Mouse (Mus musculus): ENCODE data around the gene Kprp. TPM values are rescaled to one million over a fixed set of nuclear protein-coding genes. Genes with fewer than 3 reads are reported as not detected.

Gene Kprp
- polyA plus RNA-seq (2021; fragmentation: Nextera tagmentation): not detected in 2 replicates
- long read RNA-seq, experiment 1: 0 reads
- long read RNA-seq, experiment 2: 0 reads

DNA sequence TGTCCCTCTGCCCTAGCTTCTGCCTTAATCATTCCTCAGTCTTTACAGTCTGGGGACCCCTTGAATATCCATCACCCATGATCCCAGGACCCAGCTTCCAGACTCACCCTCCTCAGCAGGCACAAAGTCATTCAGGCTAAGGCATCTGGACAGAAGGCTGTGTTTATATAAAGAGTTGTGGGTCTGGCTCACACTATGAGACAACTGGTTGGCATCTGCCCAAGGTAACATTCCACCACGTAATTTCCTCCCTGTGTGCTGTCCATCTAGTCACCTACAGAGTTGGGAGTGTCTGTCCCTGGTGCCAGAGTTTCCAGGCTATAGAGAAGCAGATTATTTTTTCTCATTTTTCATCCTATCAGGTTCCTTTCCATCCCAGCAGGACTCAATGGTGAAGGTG lies at the start of gene Kprp:
Gene Kprp, minus strand, starts transcription at position 140 of the 400 bp plus-strand sequence.

DNA sequence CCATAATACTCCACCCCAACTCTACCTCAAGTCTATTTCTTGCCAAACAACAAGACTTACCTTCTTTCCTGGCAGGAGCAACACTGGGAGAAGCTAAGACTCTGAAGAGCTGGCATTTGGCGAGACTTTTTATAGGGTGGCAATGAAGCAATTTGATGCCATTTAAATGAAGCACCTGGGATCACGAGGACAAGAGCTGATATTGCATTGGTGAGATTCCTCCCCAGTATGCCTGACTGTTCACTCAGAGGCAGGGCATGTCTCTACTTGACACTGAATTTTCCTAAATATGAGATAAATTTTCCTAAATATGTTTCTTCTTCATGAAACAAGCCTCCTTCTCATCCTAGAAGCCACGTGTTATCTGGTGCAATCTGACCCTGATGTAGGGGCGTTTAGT lies 43.1 kb upstream of the Kprp start, which contains the start of gene 2310050C09Rik:
Gene 2310050C09Rik, minus strand, starts transcription at position 101 of the 400 bp plus-strand sequence.

DNA sequence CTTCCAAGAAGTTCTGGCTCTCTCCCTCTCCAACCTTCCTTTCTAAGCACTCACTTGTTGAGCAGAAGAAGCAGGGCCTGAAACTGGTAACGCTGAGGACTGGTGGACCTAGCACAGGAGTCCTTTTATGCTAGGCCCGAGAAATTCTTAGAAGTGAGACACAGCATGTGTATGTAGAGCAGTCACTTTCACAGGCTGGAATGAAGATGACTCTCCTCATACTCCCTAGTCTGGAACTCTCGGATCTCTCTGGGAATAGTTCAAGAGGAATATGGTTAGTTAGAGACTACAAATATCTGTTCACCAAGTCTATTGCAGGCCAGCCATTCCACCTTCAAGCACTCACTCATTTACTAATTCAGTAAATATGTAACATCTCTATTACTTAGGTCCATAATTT lies 24.1 kb upstream of the Kprp start, which contains the start of gene Lce1l:
Gene Lce1l, minus strand, starts transcription at position 101 of the 400 bp plus-strand sequence.

DNA sequence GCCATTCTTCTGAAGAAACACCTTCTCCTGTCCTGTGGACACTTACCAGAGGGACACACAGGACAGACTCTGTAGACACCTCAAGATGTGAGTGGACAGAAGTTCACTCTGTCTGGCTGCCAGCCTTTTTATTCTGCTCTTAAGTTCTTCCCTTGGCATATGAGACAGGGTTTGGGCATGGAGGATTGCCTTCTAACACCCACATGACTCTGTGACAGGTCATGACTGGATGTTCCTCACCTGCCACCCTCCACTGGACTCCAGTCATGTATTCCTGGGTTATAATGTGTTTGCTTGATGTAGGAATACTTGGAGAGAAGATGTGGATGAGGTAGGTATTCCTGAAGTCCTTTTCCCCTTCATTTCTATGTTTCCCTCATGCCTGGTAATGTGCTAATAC lies 19.3 kb downstream of the Kprp start, which contains the start of gene Lce1k:
Gene Lce1k, minus strand, starts transcription at position 101 of the 400 bp plus-strand sequence.

DNA sequence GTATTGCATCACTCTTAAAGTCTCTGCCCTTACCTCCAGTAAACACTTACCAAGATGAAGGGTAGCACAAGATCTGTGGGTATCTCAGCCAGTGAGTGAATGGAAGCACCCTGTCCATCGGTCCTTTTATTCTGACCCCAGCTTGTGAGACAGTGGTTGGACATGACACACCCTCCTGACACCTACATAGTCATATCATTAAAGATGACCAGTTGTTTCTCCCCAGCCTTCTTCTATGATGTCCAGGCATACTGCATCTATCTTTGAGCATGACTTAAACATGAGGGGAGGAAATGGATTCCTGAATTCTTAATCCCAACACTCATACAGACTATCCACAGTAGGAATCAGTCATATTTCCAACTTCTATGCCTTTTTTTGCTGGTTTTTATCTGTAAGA lies 36.6 kb downstream of the Kprp start, which contains the start of gene Lce1j:
Gene Lce1j, minus strand, starts transcription at position 101 of the 400 bp plus-strand sequence.

DNA sequence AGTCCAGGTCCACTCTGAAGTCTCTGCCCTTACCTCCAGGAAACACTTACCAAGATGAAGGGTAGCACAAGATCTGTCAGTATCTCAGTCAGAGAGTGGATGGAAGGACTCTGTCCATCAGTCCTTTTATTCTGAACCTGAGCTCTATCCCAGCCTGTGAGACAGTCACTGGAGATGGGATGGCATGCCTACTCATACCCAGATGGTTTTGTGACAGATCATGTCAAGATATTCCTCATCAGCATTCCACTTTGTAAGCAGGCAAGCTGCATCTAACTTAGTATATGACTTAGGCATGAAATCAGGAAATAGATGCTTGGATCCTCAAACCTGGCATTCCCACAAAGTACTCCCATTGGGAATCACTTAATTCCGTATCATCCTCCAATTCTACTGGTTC lies 48.2 kb downstream of the Kprp start, which contains the start of gene Lce1i:
Gene Lce1i, minus strand, starts transcription at position 101 of the 400 bp plus-strand sequence.

Other genes with a start within 250 kb of the Kprp start
- not detected in 2 replicates for gene Smcp, start 238.2 kb downstream of the Kprp start, polyA plus RNA-seq (2021; fragmentation: Nextera tagmentation)
- not detected in 2 replicates for gene 2210017I01Rik, start 219.8 kb downstream of the Kprp start, polyA plus RNA-seq (2021; fragmentation: Nextera tagmentation)
- not detected in 2 replicates for gene Lce6a, start 205.6 kb downstream of the Kprp start, polyA plus RNA-seq (2021; fragmentation: Nextera tagmentation)
- gene Lce1a1, start 178.9 kb downstream of the Kprp start, polyA plus RNA-seq (2021; fragmentation: Nextera tagmentation): not detected in 2 replicates
- gene Lce1b, start 170.3 kb downstream of the Kprp start, polyA plus RNA-seq (2021; fragmentation: Nextera tagmentation): not detected in 2 replicates
- not detected in 2 replicates for gene Lce1a2, start 156.9 kb downstream of the Kprp start, polyA plus RNA-seq (2021; fragmentation: Nextera tagmentation)
- not detected in 2 replicates for gene Lce1c, start 148.0 kb downstream of the Kprp start, polyA plus RNA-seq (2021; fragmentation: Nextera tagmentation)
- gene Lce1d, start 140.0 kb downstream of the Kprp start, polyA plus RNA-seq (2021; fragmentation: Nextera tagmentation): not detected in 2 replicates
- gene Lce1e, start 118.2 kb downstream of the Kprp start, polyA plus RNA-seq (2021; fragmentation: Nextera tagmentation): not detected in 2 replicates
- gene Lce1f, start 106.9 kb downstream of the Kprp start, polyA plus RNA-seq (2021; fragmentation: Nextera tagmentation): not detected in 2 replicates
- not detected in 2 replicates for gene Gm38119, start 88.2 kb downstream of the Kprp start, polyA plus RNA-seq (2021; fragmentation: Nextera tagmentation)
- not detected in 2 replicates for gene Lce1g, start 74.9 kb downstream of the Kprp start, polyA plus RNA-seq (2021; fragmentation: Nextera tagmentation)
- gene Lce1h, start 62.2 kb downstream of the Kprp start, polyA plus RNA-seq (2021; fragmentation: Nextera tagmentation): not detected in 2 replicates
- gene Lce1i, start 48.3 kb downstream of the Kprp start, polyA plus RNA-seq (2021; fragmentation: Nextera tagmentation): not detected in 2 replicates
- not detected in 2 replicates for gene Lce1j, start 36.7 kb downstream of the Kprp start, polyA plus RNA-seq (2021; fragmentation: Nextera tagmentation)
- not detected in 2 replicates for gene Lce1k, start 19.4 kb downstream of the Kprp start, polyA plus RNA-seq (2021; fragmentation: Nextera tagmentation)
- not detected in 2 replicates for gene Lce1l, start 24.0 kb upstream of the Kprp start, polyA plus RNA-seq (2021; fragmentation: Nextera tagmentation)
- not detected in 2 replicates for gene 2310050C09Rik, start 43.0 kb upstream of the Kprp start, polyA plus RNA-seq (2021; fragmentation: Nextera tagmentation)
- not detected in 2 replicates for gene Lce3a, start 99.0 kb upstream of the Kprp start, polyA plus RNA-seq (2021; fragmentation: Nextera tagmentation)
- not detected in 2 replicates for gene Lce3b, start 105.7 kb upstream of the Kprp start, polyA plus RNA-seq (2021; fragmentation: Nextera tagmentation)
- not detected in 2 replicates for gene Lce3c, start 117.2 kb upstream of the Kprp start, polyA plus RNA-seq (2021; fragmentation: Nextera tagmentation)
- gene Lce3d, start 130.1 kb upstream of the Kprp start, polyA plus RNA-seq (2021; fragmentation: Nextera tagmentation): not detected in 2 replicates
- not detected in 2 replicates for gene Lce3e, start 139.8 kb upstream of the Kprp start, polyA plus RNA-seq (2021; fragmentation: Nextera tagmentation)
- not detected in 2 replicates for gene Lce3f, start 165.0 kb upstream of the Kprp start, polyA plus RNA-seq (2021; fragmentation: Nextera tagmentation)
- not detected in 2 replicates for gene Crct1, start 188.4 kb upstream of the Kprp start, polyA plus RNA-seq (2021; fragmentation: Nextera tagmentation)
- not detected in 2 replicates for gene Lce1m, start 191.8 kb upstream of the Kprp start, polyA plus RNA-seq (2021; fragmentation: Nextera tagmentation)
- not detected in 2 replicates for gene Gm4858, start 241.6 kb upstream of the Kprp start, polyA plus RNA-seq (2021; fragmentation: Nextera tagmentation)

All from left cerebral cortex, adult 6 months (tissue).